Mouse (Mus musculus): ENCODE measurements around the gene Ptprk. TPM values are rescaled to one million over a fixed set of nuclear protein-coding genes. Genes with fewer than 3 reads are reported as not detected.

Gene Ptprk
- total RNA-seq, 2 experiments from 2014 or later: 46.8 to 50.1 TPM

GRCm38 (mm10) chr10:28396520-28396915 is 321.9 kb downstream of the Ptprk start:
- DNase-seq (ENCODE audit: low spot score in 2 of 2): no peak

- no peak for DNase-seq (ENCODE audit: low spot score in 2 of 2)
Measured at GRCm38 (mm10) chr10:28401796-28402195, 327.2 kb downstream of the Ptprk start.

GRCm38 (mm10) chr10:28408980-28409379 is 334.4 kb downstream of the Ptprk start:
- DNase-seq (ENCODE audit: low spot score in 2 of 2): no peak

DNA sequence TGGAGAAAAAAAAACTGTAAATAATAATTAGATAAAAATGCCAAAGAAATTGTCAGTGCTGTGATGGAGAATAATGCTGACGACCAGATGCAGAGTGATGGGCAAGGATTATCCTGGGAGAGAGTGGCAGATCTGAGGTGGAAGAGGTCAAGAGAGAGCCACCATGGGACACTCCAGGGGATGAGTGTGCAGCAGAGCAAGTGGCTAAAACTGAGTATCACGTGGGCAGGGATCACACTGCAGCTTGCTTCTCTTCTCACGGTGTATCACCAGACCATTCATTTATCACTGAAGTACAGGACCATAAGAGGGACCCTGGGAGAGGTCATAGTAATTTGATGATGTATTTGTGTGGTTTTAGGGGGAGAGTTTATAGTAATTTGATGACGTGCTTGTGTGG is 340.2 kb downstream of the Ptprk start:
- no peak for DNase-seq (ENCODE audit: low spot score in 2 of 2)

GRCm38 (mm10) chr10:28422622-28423021 is 348.0 kb downstream of the Ptprk start:
- DNase-seq (ENCODE audit: low spot score in 2 of 2): no peak

GRCm38 (mm10) chr10:28425371-28425770 is 350.8 kb downstream of the Ptprk start:
- no peak for DNase-seq (ENCODE audit: low spot score in 2 of 2)

DNA sequence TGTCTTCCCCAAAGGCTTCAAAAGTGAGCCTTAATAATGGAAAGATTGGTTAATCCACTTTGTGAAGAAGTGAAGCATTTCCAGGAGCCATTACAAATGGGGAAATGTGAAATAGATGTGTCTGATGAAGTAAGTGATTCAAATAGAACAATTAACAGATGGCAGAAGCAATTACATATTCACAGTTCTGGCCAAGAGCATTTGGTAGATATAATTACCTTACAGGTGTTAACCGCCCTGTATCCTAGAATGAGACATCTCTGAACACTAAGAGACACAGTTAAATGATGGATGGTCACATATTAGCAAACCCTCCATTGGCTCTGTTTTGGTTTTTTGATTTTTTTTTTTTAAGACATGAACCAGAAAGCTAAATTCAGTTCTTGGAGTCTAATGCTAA is 361.5 kb downstream of the Ptprk start:
- peak in 1 of 2 experiments; percentile 23 for DNase-seq (ENCODE audit: low spot score in 2 of 2)

- DNase-seq (ENCODE audit: low spot score in 2 of 2): no peak
Measured at GRCm38 (mm10) chr10:28449853-28450252, 375.2 kb downstream of the Ptprk start.

DNA sequence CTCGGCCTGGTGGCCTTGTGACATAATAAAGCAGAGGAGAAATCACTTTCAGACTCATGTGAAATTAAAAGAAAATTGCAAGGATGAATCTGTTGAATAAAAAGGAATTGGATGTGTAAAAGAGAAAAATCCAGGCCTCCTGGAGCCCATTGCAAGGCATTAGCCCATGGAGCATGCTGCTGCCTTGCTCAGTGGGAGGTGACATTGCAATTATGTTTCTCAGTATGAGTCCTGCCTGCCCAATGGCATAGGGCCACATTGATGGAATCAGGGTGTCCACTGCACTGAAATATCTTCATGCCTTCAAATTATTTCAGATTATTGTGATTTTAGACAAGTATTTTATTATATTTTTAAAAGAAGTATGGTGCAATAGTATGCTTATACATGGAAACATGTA is 376.0 kb downstream of the Ptprk start:
- DNase-seq (ENCODE audit: low spot score in 2 of 2): no peak

DNA sequence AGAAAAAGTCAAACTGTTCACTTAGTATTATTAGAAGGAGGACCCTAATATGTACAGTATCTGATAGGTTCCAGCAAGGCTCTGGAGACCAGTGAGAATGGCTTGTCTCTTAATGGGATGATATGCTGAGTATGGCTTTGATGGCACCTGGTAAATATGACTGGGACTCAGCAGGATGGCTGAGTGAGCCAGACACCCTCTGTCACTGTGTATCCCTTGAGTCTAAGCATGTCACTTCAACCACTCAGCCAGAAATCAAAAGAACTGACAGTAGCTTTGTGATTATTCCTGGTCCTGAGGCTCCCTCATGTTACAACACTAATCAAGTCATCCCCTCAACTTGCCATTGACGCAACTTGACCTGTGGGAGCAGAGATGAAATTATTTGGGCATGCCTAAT is 383.4 kb downstream of the Ptprk start:
- no peak for DNase-seq (ENCODE audit: low spot score in 2 of 2)

DNA sequence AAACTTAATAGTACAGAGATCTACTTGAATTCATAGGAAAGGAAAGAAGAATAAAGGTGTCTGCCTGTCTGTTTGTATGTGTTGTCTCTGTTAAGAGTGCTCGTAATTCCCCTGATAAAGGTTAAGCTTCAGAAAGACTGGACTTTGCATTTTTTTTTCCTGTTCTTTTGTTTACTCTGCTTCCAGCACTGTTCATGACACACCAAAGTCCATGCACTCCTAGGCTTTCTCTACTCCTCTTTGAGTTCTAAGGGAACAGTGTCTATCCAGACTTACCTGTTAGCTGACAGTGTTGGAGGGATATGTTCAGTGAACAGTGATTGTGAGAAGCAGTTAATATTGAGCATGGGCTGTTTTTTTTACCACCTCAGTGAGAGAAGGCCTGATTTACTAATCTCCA is 385.3 kb downstream of the Ptprk start:
- no peak for DNase-seq (ENCODE audit: low spot score in 2 of 2)

DNA sequence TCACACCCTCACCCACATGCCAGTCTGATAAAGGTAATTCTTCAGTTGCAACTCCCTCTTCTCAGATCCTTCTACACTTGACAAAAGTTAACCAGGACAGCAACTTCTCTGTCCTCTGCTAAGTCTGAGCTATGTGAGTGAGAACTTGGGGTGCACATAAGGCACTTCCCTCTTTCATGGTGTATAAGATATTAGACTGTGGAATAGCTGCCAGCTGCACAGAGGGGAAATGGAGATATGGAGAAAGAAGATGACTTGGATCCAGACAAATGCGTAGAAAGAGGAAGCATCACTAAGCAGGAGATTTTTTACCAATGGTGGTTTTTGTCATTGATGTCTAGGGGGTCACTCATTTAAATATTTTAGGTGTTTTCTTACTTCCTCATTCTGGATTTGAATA is 389.1 kb downstream of the Ptprk start:
- no peak for DNase-seq (ENCODE audit: low spot score in 2 of 2)

DNA sequence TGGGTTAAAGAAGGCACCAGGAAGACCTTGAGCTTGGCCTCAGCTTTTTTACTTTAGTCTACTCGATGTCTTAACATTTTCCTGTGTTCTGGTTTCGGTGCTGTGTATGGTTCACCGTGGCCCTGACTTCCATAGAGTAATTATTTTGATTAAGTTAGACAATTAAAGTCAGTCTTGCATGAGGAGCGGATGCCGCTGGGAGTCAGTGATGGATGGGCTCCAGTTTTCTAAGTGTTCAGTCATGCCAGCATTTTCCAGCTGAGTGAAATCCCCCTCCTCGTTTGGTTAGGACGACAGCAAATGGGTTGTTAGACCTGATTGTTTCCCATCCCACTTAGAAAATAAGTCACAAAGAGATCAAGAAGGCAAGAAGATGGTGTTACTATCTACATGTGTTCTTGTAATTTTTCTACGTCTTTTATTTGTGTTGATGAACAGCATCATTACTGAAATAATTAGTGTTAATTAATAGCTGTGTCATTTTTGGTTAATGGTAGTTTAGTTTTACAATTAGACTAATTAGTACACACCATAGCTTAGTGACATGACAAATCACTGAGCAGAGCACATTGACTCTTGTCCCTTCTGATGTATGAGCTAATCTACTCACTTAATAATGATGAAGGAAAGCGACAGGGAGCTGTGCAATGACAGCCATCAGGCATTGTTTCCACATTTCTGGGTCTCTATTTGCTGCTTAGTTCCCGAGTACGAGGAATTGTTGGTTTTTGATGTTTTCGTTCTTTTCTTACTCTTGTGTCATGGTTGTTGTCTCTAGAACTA is 390.3 kb downstream of the Ptprk start:
- DNase-seq (ENCODE audit: low spot score in 2 of 2): no peak

GRCm38 (mm10) chr10:28485574-28485973 is 411.0 kb downstream of the Ptprk start:
- DNase-seq (ENCODE audit: low spot score in 2 of 2): peak; percentile 5 to 74

GRCm38 (mm10) chr10:28491006-28491405 is 416.4 kb downstream of the Ptprk start:
- no peak for DNase-seq (ENCODE audit: low spot score in 2 of 2)

- DNase-seq (ENCODE audit: low spot score in 2 of 2): peak; percentile 13 to 67
Measured at GRCm38 (mm10) chr10:28492206-28492605, 417.6 kb downstream of the Ptprk start.

- DNase-seq (ENCODE audit: low spot score in 2 of 2): peak in 1 of 2 experiments; percentile 19
Measured at GRCm38 (mm10) chr10:28492870-28493269, 418.2 kb downstream of the Ptprk start.

DNA sequence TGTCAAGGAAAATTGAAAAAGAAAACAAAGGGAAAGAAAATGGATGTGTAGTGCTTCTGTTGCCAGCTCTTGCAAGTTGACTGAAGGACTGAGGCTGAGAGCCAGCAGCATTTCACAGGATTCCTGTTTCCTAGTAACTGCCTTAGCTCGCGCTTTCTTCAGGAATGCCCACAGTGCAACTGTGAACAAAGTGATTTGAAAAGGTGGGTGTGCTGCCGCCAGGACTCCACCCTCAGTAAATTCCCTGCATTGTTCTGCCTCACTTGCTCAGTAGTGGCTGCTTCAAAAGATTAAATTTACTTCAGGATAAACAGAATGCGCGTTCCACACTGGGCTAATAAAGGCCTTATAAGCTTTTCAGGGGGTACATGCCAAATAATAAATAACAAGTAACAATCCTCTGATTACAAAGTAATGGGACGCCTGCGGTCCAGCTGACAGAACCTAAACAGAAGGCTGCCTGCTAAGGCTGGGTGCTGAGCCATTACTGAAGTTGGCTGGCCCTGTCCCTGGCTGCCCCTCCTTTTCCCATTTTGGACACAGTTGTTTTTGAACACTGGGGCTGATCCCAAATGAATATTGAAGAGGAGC is 418.7 kb downstream of the Ptprk start:
- DNase-seq (ENCODE audit: low spot score in 2 of 2): peak; percentile 27 to 63

DNA sequence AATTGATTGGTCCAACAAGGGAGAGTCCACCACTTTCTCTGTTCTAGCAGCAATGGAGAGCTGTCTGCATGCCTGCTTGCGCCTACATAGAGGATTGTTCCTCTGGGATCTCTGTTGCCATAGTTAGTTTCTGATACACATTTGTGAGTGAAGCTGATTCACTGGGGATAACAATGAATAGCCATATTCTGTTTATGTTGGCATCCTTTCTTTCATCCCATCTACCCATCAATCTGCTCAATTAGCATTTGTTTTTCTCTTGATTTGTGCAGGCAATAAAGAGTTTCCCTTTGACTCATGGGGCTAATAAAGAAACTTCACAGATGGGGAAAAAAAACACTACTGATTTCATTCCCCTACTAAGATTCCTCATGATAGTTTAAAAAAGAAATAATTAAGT is 423.2 kb downstream of the Ptprk start:
- peak in 1 of 2 experiments; percentile 57 for DNase-seq (ENCODE audit: low spot score in 2 of 2)

DNA sequence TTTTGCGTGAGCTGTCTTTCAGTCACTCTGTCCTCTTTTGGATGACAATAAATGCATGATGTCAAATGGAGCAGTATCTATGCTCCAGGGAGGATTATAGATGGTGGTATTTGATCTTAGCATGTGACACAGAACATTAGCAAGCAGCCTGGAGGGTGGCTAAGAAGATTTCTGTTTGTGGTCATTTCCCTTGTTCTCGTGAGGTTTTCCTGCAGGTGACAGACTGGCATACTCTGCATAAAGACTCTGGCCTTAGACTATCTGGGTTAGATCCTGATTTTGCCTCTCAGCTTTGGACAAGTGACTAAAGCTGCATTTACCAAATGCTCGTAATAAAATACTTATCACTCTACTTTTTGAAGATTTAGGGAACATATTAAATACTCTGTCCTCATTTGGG is 423.9 kb downstream of the Ptprk start:
- no peak for DNase-seq (ENCODE audit: low spot score in 2 of 2)

- DNase-seq (ENCODE audit: low spot score in 2 of 2): no peak
Measured at GRCm38 (mm10) chr10:28513601-28514000, 439.0 kb downstream of the Ptprk start.

- no peak for DNase-seq (ENCODE audit: low spot score in 2 of 2)
Measured at GRCm38 (mm10) chr10:28516147-28516546, 441.5 kb downstream of the Ptprk start.

- no peak for DNase-seq (ENCODE audit: low spot score in 2 of 2)
Measured at GRCm38 (mm10) chr10:28518297-28518696, 443.7 kb downstream of the Ptprk start.

All from layer of hippocampus, adult 18-20 months (tissue).